Comparison of ENCODE assay signal across 7 mouse cellular contexts in the genomic region with DNA sequence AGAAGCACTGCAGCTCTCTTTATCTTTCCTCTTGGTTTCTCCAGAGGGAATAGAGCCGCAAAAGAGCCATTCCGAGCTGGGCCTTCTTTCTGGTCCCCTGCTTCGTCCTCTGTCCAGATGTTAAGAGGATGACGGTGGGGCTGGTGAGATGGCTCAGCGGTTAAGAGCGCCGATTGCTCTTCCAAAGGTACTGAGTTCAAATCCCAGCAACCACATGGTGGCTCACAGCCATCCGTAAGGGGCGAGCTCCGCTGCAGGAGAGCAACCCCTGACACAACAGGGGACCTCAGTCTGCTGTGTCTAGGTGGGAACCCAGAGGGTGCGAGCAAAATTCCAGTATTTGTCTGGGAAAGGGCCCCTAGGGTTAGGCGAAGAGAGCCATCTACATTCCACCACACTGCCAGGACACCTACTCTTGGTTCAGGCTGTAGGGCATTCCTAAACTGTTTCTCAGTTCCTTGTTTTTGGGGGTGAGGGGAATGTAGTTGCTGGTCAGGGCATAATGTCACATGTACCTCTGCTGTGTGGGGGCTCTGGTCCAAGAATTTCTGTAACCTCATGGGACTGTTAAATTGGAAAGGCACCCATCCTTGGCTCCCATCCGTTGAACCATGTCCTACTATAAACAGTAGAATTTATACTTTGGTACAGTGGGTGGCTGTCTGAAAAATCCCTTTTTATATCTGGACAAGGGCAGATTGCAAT. TPM values are rescaled to one million over a fixed set of nuclear protein-coding genes. Genes with fewer than 3 reads are reported as not detected.
DNase-seq lines count a peak whose midpoint lies in the region; ATAC-seq and TF ChIP-seq lines count a peak whose summit lies in the region.

No protein-coding gene starts in this region.

- H3K4me2 ChIP-seq in lung, embryonic 15.5 days, result peak overlapping the region; percentile 50
- peak overlapping the region; percentile 64 for H3K4me2 ChIP-seq in intestine, postnatal 0 days (replicated peaks; ENCODE audit: low read depth)

- peaks cover 14% of the 10 kb centered on the region for H3K4me1 ChIP-seq in lung, embryonic 15.5 days
- 0 out of 2 replicates have a peak, but pooled peaks cover 2% of the 10 kb centered on the region for H3K4me1 ChIP-seq in embryonic fibroblast, embryonic 13.5 days (ENCODE audit: control insufficient read depth, insufficient read depth, low read length)
- H3K4me1 ChIP-seq in intestine, postnatal 0 days (replicated peaks; ENCODE audit: control insufficient read depth, insufficient read depth, low read length), result 0 out of 2 replicates have a peak, but pooled peaks cover 8% of the 10 kb centered on the region
- peaks cover 4% of the 10 kb centered on the region for H3K4me1 ChIP-seq in olfactory bulb, adult 2 months (ENCODE audit: control insufficient read depth, insufficient read depth, low read length)

- TF ChIP-seq CTCF in embryonic fibroblast, embryonic 13.5 days (IDR thresholded peaks at IDR 0.05; ENCODE audit: borderline replicate concordance, insufficient read depth, low read length), result no peak
- TF ChIP-seq CTCF in intestine, postnatal 0 days (IDR thresholded peaks at IDR 0.05; ENCODE audit: low read depth), result no peak
- no peak for TF ChIP-seq CTCF in olfactory bulb, adult 2 months (IDR thresholded peaks at IDR 0.05; ENCODE audit: insufficient read depth, low read depth, low read length)

- TF ChIP-seq POLR2A in embryonic fibroblast, embryonic 13.5 days (IDR thresholded peaks at IDR 0.05; ENCODE audit: low read depth, low read length), result no peak
- TF ChIP-seq POLR2A in olfactory bulb, adult 2 months (IDR thresholded peaks at IDR 0.05; ENCODE audit: insufficient read depth, low read depth, low read length), result no peak

- 62% methylated on average over 13 of the region's 13 CpGs for WGBS in lung, embryonic 15.5 days
- WGBS in intestine, postnatal 0 days, result 63% methylated on average over 13 of the region's 13 CpGs
- 62% methylated on average over 13 of the region's 13 CpGs for WGBS in olfactory bulb, adult 2 months

- H3K4me3 ChIP-seq in lung, embryonic 15.5 days, result peak overlapping the region; percentile 57
- H3K4me3 ChIP-seq in embryonic fibroblast, embryonic 13.5 days (ENCODE audit: insufficient read depth, low read length), result peak overlapping the region; percentile 20
- peak overlapping the region; percentile 50 for H3K4me3 ChIP-seq in intestine, postnatal 0 days (ENCODE audit: low read depth, low read length)
- peak overlapping the region; percentile 69 for H3K4me3 ChIP-seq in olfactory bulb, adult 2 months (ENCODE audit: insufficient read depth, low read depth, low read length)

- no peak for DNase-seq in lung, postnatal 36 days
- no peak for DNase-seq in layer of hippocampus, postnatal 36 days
- no peak for DNase-seq in right cerebral cortex, postnatal 36 days (ENCODE audit: low spot score in 2 of 2)

- H3K36me3 ChIP-seq in lung, embryonic 15.5 days, result peaks cover 56% of the 10 kb centered on the region
- H3K36me3 ChIP-seq in intestine, postnatal 0 days (ENCODE audit: control insufficient read depth, insufficient read depth), result peaks cover 52% of the 10 kb centered on the region

- H3K27me3 ChIP-seq in lung, embryonic 15.5 days, result no peaks in the 10 kb centered on the region
- H3K27me3 ChIP-seq in intestine, postnatal 0 days (replicated peaks; ENCODE audit: control insufficient read depth, insufficient read depth, low read length), result no peaks in the 10 kb centered on the region

- peak overlapping the region; percentile 93 for H3K27ac ChIP-seq in lung, embryonic 15.5 days
- H3K27ac ChIP-seq in embryonic fibroblast, embryonic 13.5 days (ENCODE audit: insufficient read depth, low read length), result peak overlapping the region; percentile 63
- peak overlapping the region; percentile 93 for H3K27ac ChIP-seq in intestine, postnatal 0 days (ENCODE audit: low read depth, low read length)
- H3K27ac ChIP-seq in olfactory bulb, adult 2 months (ENCODE audit: insufficient read depth, low read depth, low read length), result peak overlapping the region; percentile 96

- H3K9me3 ChIP-seq in lung, embryonic 15.5 days, result no peaks in the 10 kb centered on the region
- H3K9me3 ChIP-seq in intestine, postnatal 0 days (ENCODE audit: control insufficient read depth), result no peaks in the 10 kb centered on the region

- no peak for ATAC-seq in lung, embryonic 15.5 days (ENCODE audit: borderline replicate concordance, extremely low read depth, low FRiP score, low TSS enrichment)
- ATAC-seq in intestine, postnatal 0 days, result no peak

- peak overlapping the region; percentile 14 for H3K9ac ChIP-seq in lung, embryonic 15.5 days
- peak overlapping the region; percentile 63 for H3K9ac ChIP-seq in intestine, postnatal 0 days (ENCODE audit: low read depth, low read length)

RNA-seq across cellular contexts. Expression of gene Mpdu1, which starts 0.7 kb away (rescaled TPM):
- polyA plus RNA-seq in lung, embryonic 15.5 days (2015; fragmentation: Nextera tagmentation; extraction: Ambion mirVana), result 66.2 and 66.7 TPM in 2 replicates
- polyA plus RNA-seq in embryonic fibroblast, embryonic 13.5 days (2011; ENCODE audit: insufficient read length, low read depth, missing spikeins), result 45.2 and 47.8 TPM in 2 replicates
- polyA plus RNA-seq in intestine, postnatal 0 days (2015; fragmentation: Nextera tagmentation; extraction: Ambion mirVana), result 95.7 and 96.6 TPM in 2 replicates
- polyA plus RNA-seq in olfactory bulb, adult 2 months (2012; ENCODE audit: insufficient read depth, insufficient read length, low replicate concordance, missing spikeins), result not detected in 2 replicates
- total RNA-seq in layer of hippocampus, postnatal 36 days (2021), result 10 to 100 TPM; 55.0 to 58.8 TPM

RNA-seq across cellular contexts. Expression of gene Cd68, which starts 2.8 kb away (rescaled TPM):
- 11.5 and 11.8 TPM in 2 replicates for polyA plus RNA-seq in lung, embryonic 15.5 days (2015; fragmentation: Nextera tagmentation; extraction: Ambion mirVana)
- polyA plus RNA-seq in embryonic fibroblast, embryonic 13.5 days (2011; ENCODE audit: insufficient read length, low read depth, missing spikeins), result 4.9 and 8.6 TPM in 2 replicates
- 20.9 and 21.0 TPM in 2 replicates for polyA plus RNA-seq in intestine, postnatal 0 days (2015; fragmentation: Nextera tagmentation; extraction: Ambion mirVana)
- not detected in 2 replicates for polyA plus RNA-seq in olfactory bulb, adult 2 months (2012; ENCODE audit: insufficient read depth, insufficient read length, low replicate concordance, missing spikeins)
- total RNA-seq in layer of hippocampus, postnatal 36 days (2021), result 10 to 100 TPM; 11.9 to 13.5 TPM

RNA-seq across cellular contexts. Expression of gene Sox15, which starts 8.0 kb away (rescaled TPM):
- 0.24 and 0.25 TPM in 2 replicates for polyA plus RNA-seq in lung, embryonic 15.5 days (2015; fragmentation: Nextera tagmentation; extraction: Ambion mirVana)
- not detected in 2 replicates for polyA plus RNA-seq in embryonic fibroblast, embryonic 13.5 days (2011; ENCODE audit: insufficient read length, low read depth, missing spikeins)
- polyA plus RNA-seq in intestine, postnatal 0 days (2015; fragmentation: Nextera tagmentation; extraction: Ambion mirVana), result not detected in 2 replicates
- not detected in 2 replicates for polyA plus RNA-seq in olfactory bulb, adult 2 months (2012; ENCODE audit: insufficient read depth, insufficient read length, low replicate concordance, missing spikeins)
- total RNA-seq in layer of hippocampus, postnatal 36 days (2021), result not detected

RNA-seq across cellular contexts. Expression of gene Eif4a1, which starts 9.1 kb away (rescaled TPM):
- 595 and 603 TPM in 2 replicates for polyA plus RNA-seq in lung, embryonic 15.5 days (2015; fragmentation: Nextera tagmentation; extraction: Ambion mirVana)
- polyA plus RNA-seq in embryonic fibroblast, embryonic 13.5 days (2011; ENCODE audit: insufficient read length, low read depth, missing spikeins), result 717 and 781 TPM in 2 replicates
- polyA plus RNA-seq in intestine, postnatal 0 days (2015; fragmentation: Nextera tagmentation; extraction: Ambion mirVana), result 279 and 291 TPM in 2 replicates
- polyA plus RNA-seq in olfactory bulb, adult 2 months (2012; ENCODE audit: insufficient read depth, insufficient read length, low replicate concordance, missing spikeins), result 796 TPM in 1 of 2 replicates, not detected in the other
- total RNA-seq in layer of hippocampus, postnatal 36 days (2021), result 100 to 1,000 TPM; 352 to 354 TPM

RNA-seq across cellular contexts. Expression of gene Senp3, which starts 18.8 kb away (rescaled TPM):
- polyA plus RNA-seq in lung, embryonic 15.5 days (2015; fragmentation: Nextera tagmentation; extraction: Ambion mirVana), result 72.5 and 81.1 TPM in 2 replicates
- polyA plus RNA-seq in embryonic fibroblast, embryonic 13.5 days (2011; ENCODE audit: insufficient read length, low read depth, missing spikeins), result 117 and 187 TPM in 2 replicates
- polyA plus RNA-seq in intestine, postnatal 0 days (2015; fragmentation: Nextera tagmentation; extraction: Ambion mirVana), result 26.7 and 27.6 TPM in 2 replicates
- polyA plus RNA-seq in olfactory bulb, adult 2 months (2012; ENCODE audit: insufficient read depth, insufficient read length, low replicate concordance, missing spikeins), result not detected in 2 replicates
- total RNA-seq in layer of hippocampus, postnatal 36 days (2021), result 100 to 1,000 TPM; 101 to 122 TPM

Comparison
In these comparisons a context has a peak if more than half of its experiments do, and no peak if none do; other contexts are left out.
1. RNA of gene Mpdu1, which starts 0.7 kb away (polyA plus RNA-seq): 95.7 to 96.6 TPM in intestine, postnatal 0 days, 66.2 to 66.7 TPM in lung, embryonic 15.5 days and 45.2 to 47.8 TPM in embryonic fibroblast, embryonic 13.5 days; not detected in olfactory bulb, adult 2 months; every median in the first group is over 10 times any median in the second.
2. Peak in every context shown above with its lines, with median percentiles within 50 percentile points of each other: H3K27ac ChIP-seq and H3K4me3 ChIP-seq.